Mouse (Mus musculus) megakaryocyte-erythroid progenitor cell, adult 5 weeks (primary cell): ENCODE results near the gene Dcps. TPM values are rescaled to one million over a fixed set of nuclear protein-coding genes. Genes with fewer than 3 reads are reported as not detected.

Experiments
- polyA plus RNA-seq: library from polyadenylated mRNA; stranded (reverse); fragments of >175 nt; gene quantifications from 2 replicates; pipeline ENCODE4 v1.2.3, GENCODE M21; 2012

Gene Dcps
- polyA plus RNA-seq, result 77.9 and 90.4 TPM in 2 replicates

DNA sequence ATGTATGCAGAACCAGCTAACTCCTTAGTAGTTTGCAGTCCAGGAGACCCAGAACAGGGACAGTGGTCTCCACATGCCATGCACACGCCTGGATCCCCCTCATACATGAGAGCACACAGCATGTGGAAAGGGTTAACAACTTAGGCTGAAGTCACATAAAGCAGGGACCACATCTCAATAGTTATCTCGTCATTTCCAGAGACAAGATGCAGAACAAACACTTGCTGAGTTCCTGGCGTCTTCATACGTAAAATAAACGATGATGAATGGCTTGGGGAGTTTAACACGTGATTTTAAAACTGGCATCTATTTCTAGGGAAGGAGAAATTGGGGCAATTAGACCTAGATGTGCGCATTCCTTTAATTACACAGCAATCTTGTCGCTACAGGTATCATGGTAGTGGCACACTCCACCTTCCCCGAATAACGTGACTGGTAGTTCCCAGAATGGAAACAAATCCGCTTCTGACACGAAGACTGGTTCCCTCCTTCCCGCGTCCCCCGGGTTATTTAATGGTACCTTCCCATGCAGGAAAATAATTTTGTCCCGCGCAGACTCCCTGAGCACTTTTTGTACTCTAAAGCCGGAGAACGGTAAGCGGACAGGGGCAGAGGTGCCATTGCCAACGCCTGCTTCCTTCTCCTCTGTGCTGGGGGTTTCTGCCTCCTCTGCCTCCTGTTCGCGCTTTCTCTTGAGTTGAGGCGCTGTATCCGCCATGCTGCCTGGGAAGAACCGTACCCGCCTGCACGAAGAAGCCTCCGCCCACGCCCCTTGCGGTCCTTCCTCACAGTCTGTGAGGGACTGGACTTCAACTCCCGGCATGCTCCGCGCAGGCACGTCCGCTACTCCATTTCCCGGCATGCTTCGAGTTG, at the start of gene Dcps:
TSS of gene Dcps (minus strand) at position 811 of the 873 bp plus-strand sequence.

DNA sequence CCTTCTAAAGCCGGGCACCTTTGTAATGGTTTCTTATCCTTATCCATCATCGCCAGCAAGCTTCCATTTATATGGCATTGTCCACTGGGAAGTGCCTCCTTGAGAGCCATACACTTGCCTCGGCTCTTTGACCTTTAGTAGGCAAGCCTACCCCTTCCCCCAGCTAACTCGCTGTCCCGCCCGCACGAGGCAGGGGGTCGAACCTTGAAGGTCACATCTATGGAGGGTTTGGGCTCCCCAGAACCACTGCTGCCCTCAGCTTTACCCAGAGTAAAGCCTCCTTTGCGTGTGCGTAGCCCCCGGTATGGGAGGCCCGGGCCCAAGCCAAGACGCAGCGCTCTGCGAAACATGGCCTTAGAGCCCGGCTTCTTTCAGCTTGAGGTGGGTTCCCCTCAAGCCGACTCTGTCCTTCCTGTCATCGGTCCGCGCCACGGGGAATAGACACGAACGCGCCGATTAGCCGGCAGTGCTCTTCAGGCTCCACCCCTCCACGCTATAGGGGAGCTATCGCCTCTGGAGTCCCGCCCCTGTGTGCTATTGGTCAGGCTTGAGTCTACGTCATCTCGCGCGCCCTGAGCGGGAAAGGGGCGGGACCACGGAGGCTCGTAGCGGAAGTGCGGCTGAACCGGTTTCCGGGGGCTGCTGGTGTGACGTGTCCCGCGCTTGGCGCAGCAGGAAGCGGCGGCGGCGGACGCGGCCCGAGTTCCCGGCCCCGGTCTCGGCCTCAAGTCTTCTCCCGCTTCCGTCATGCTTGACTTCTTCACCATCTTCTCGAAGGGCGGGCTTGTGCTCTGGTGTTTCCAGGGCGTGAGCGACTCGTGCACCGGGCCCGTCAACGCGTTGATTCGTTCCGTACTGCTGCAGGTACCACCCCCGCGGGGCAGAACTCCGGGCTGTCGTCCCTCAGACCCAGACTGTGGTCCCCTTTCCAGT, 34.9 kb upstream of the Dcps start, which contains the start of gene Foxred1:
TSS of gene Foxred1 (minus strand) at position 514 of the 933 bp plus-strand sequence.

GRCm38 (mm10) chr9:35199772-35200471, 24.1 kb upstream of the Dcps start, which contains the start of the genes Srpr and Tirap:
Gene Srpr, plus strand, starts transcription at chr9:35200175.
Gene Tirap, minus strand, starts transcription at chr9:35200291.

DNA sequence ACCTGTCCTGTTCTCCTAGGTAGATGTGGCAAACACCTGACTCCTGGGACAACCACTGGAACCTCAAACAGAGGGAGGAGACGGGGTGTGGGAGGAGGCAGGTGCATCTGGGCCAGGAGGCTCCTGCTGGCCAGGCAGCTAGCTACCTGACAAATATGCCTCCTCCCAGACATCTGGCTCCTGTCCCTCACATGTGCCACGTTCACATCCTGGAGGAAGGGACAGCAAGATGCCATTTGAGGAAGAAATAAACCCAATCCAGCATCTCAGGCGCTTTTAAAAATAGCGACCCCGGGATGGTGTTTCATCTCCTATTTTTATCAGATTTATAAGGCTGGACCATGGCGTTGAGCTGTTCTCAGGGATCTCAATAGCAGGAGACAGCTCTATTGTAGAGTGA, 56.7 kb downstream of the Dcps start, which contains the start of gene St3gal4:
TSS of gene St3gal4 (minus strand) at position 101 of the 400 bp plus-strand sequence.

Other genes with a start within 250 kb of the Dcps start
- gene St3gal4, start 56.8 kb downstream of the Dcps start, polyA plus RNA-seq, result 31.0 and 31.8 TPM in 2 replicates
- gene Srpr, start 24.1 kb upstream of the Dcps start, polyA plus RNA-seq, result 12.3 and 13.1 TPM in 2 replicates
- 3.6 and 3.9 TPM in 2 replicates for gene Tirap, start 24.2 kb upstream of the Dcps start, polyA plus RNA-seq
- 12.9 and 15.2 TPM in 2 replicates for gene Foxred1, start 35.0 kb upstream of the Dcps start, polyA plus RNA-seq
- 5.5 and 7.2 TPM in 2 replicates for gene Fam118b, start 91.7 kb upstream of the Dcps start, polyA plus RNA-seq
- gene Rpusd4, start 91.8 kb upstream of the Dcps start, polyA plus RNA-seq, result 1.5 and 1.9 TPM in 2 replicates
- gene Cdon, start 245.1 kb upstream of the Dcps start, polyA plus RNA-seq, result 0.07 and 0.23 TPM in 2 replicates